Mouse (Mus musculus): ENCODE results near the gene Tob1. TPM values are rescaled to one million over a fixed set of nuclear protein-coding genes. Genes with fewer than 3 reads are reported as not detected.

The Tob1 gene
- total and polyA plus RNA-seq, 3 experiments = 2.4 to 7.5 TPM; not detected in 1

GRCm38 (mm10) chr11:94223531-94223930, 12.3 kb downstream of the Tob1 start:
- no peak overlapping the region for H3K27ac ChIP-seq (ENCODE audit: control insufficient read depth, low read depth, low read length)
- no peak for TF ChIP-seq CTCF (IDR thresholded peaks at IDR 0.05 in 2 of 3, conservative IDR thresholded peaks at IDR 0.05 in 1 of 3; ENCODE audit: control insufficient read depth in 1 of 3, insufficient read depth in 1 of 3, low read depth in 2 of 3, low read length in 3 of 3, poor library complexity in 1 of 3, severe bottlenecking in 1 of 3)
- no peak for TF ChIP-seq MAFK (IDR thresholded peaks at IDR 0.05; ENCODE audit: borderline replicate concordance, low read depth, low read length)
- H3K79me2 ChIP-seq (ENCODE audit: control insufficient read depth, insufficient read depth, low read length, poor library complexity) = no peaks in the 10 kb centered on the region
- H3K27me3 ChIP-seq (ENCODE audit: control insufficient read depth in 1 of 2, insufficient read depth in 2 of 2, low read length in 2 of 2) = peaks cover 9 to 11% of the 10 kb centered on the region in 2 experiments
- H3K36me3 ChIP-seq (ENCODE audit: control insufficient read depth in 1 of 2, insufficient read depth in 2 of 2, low read length in 2 of 2) = no peaks in the 10 kb centered on the region; a peak in 1 of 4 replicates
- H3K4me3 ChIP-seq (ENCODE audit: control insufficient read depth in 1 of 2, insufficient read depth in 1 of 2, low read depth in 2 of 2, low read length in 2 of 2) = no peak overlapping the region
- no peak overlapping the region for H3K9ac ChIP-seq (ENCODE audit: control insufficient read depth, low read depth, low read length, poor library complexity, severe bottlenecking)
- H3K9me3 ChIP-seq (replicated peaks; ENCODE audit: insufficient read depth, low read length) = no peaks in the 10 kb centered on the region
- DNase-seq (ENCODE audit: low read depth, low spot score) = no peak
- H3K4me1 ChIP-seq (ENCODE audit: control insufficient read depth in 1 of 2, insufficient read depth in 2 of 2, low read length in 2 of 2) = no peaks in the 10 kb centered on the region

GRCm38 (mm10) chr11:94225985-94226384, 14.7 kb downstream of the Tob1 start:
- no peak overlapping the region for H3K27ac ChIP-seq (ENCODE audit: control insufficient read depth, low read depth, low read length)
- H3K4me1 ChIP-seq (ENCODE audit: control insufficient read depth in 1 of 2, insufficient read depth in 2 of 2, low read length in 2 of 2) = peaks cover 0 to 8% of the 10 kb centered on the region in 2 experiments; a peak in 2 of 4 replicates
- peak overlapping the region in 1 of 2 experiments; percentile 23; a peak in 1 of 4 replicates for H3K4me3 ChIP-seq (ENCODE audit: control insufficient read depth in 1 of 2, insufficient read depth in 1 of 2, low read depth in 2 of 2, low read length in 2 of 2)
- no peaks in the 10 kb centered on the region for H3K9me3 ChIP-seq (replicated peaks; ENCODE audit: insufficient read depth, low read length)
- peaks cover 1 to 6% of the 10 kb centered on the region in 2 experiments; a peak in 3 of 4 replicates for H3K27me3 ChIP-seq (ENCODE audit: control insufficient read depth in 1 of 2, insufficient read depth in 2 of 2, low read length in 2 of 2)
- H3K79me2 ChIP-seq (ENCODE audit: control insufficient read depth, insufficient read depth, low read length, poor library complexity) = no peaks in the 10 kb centered on the region
- peak; percentile 75 for DNase-seq (ENCODE audit: low read depth, low spot score)
- no peak overlapping the region for H3K9ac ChIP-seq (ENCODE audit: control insufficient read depth, low read depth, low read length, poor library complexity, severe bottlenecking)
- peaks cover 0 to 3% of the 10 kb centered on the region in 2 experiments; a peak in 1 of 4 replicates for H3K36me3 ChIP-seq (ENCODE audit: control insufficient read depth in 1 of 2, insufficient read depth in 2 of 2, low read length in 2 of 2)
- TF ChIP-seq MAX (IDR thresholded peaks at IDR 0.05; ENCODE audit: low read length) (no peak; the same call in 1 of the 2 replicates), EP300 (IDR thresholded peaks at IDR 0.05; ENCODE audit: low read depth in 1 of 2, low read length in 2 of 2) (no peak), UBTF (IDR thresholded peaks at IDR 0.05; ENCODE audit: borderline replicate concordance, insufficient read depth, low read depth, low read length) (no peak), MYC (IDR thresholded peaks at IDR 0.05; ENCODE audit: low read depth, low read length) (no peak), GABPA (IDR thresholded peaks at IDR 0.05; ENCODE audit: low read depth, low read length) (no peak), ETS1 (IDR thresholded peaks at IDR 0.05; ENCODE audit: low read depth, low read length) (no peak), ELF1 (IDR thresholded peaks at IDR 0.05; ENCODE audit: low read depth, low read length) (no peak), CHD1 (IDR thresholded peaks at IDR 0.05; ENCODE audit: low read depth, low read length) (no peak), USF1 (IDR thresholded peaks at IDR 0.05; ENCODE audit: low read depth, low read length) (peak; percentile 42; the same call in 1 of the 2 replicates), ZC3H11A (IDR thresholded peaks at IDR 0.05; ENCODE audit: low read depth, low read length) (peak; percentile 78), USF2 (IDR thresholded peaks at IDR 0.05; ENCODE audit: borderline replicate concordance in 1 of 2, insufficient read depth in 1 of 2, low read depth in 1 of 2, low read length in 2 of 2) (no peak), MAFK (IDR thresholded peaks at IDR 0.05; ENCODE audit: borderline replicate concordance, low read depth, low read length) (no peak), NRF1 (IDR thresholded peaks at IDR 0.05; ENCODE audit: insufficient read depth, low read depth, low read length, poor library complexity, severe bottlenecking) (no peak), POLR2AphosphoS5 (IDR thresholded peaks at IDR 0.05; ENCODE audit: borderline replicate concordance, low read depth, low read length) (no peak), NELFE (IDR thresholded peaks at IDR 0.05; ENCODE audit: low read depth, low read length) (no peak), KAT2A (conservative IDR thresholded peaks at IDR 0.05; ENCODE audit: low read depth, low read length) (no peak), RCOR1 (IDR thresholded peaks at IDR 0.05; ENCODE audit: low read depth, low read length) (no peak), BHLHE40 (IDR thresholded peaks at IDR 0.05; ENCODE audit: borderline replicate concordance, low read depth, low read length) (no peak; the same call in 1 of the 2 replicates), POLR2A (IDR thresholded peaks at IDR 0.05; ENCODE audit: control insufficient read depth in 1 of 2, insufficient read depth in 1 of 2, low read depth in 1 of 2, low read length in 2 of 2, poor library complexity in 1 of 2) (no peak), CHD2 (IDR thresholded peaks at IDR 0.05; ENCODE audit: low read length) (no peak), MEF2A (IDR thresholded peaks at IDR 0.05; ENCODE audit: extremely low read depth, insufficient replicate concordance, low read depth, low read length, poor library complexity, severe bottlenecking) (no peak), ZMIZ1 (IDR thresholded peaks at IDR 0.05; ENCODE audit: low read depth, low read length) (no peak), SIN3A (IDR thresholded peaks at IDR 0.05; ENCODE audit: low read length) (peak; percentile 46; the same call in 1 of the 2 replicates), GATA1 (IDR thresholded peaks at IDR 0.05; ENCODE audit: low read depth, low read length) (no peak), JUND (IDR thresholded peaks at IDR 0.05; ENCODE audit: low read depth, low read length) (no peak), TCF12 (IDR thresholded peaks at IDR 0.05; ENCODE audit: low read depth, low read length) (0 out of 2 replicates have a peak, but pooled peaks have one; percentile 5), MAZ (IDR thresholded peaks at IDR 0.05; ENCODE audit: low read depth, low read length) (0 out of 2 replicates have a peak, but pooled peaks have one; percentile 43), ZKSCAN1 (IDR thresholded peaks at IDR 0.05; ENCODE audit: low read depth, low read length) (no peak), E2F4 (IDR thresholded peaks at IDR 0.05; ENCODE audit: borderline replicate concordance, low read depth, low read length) (no peak), SMC3 (IDR thresholded peaks at IDR 0.05; ENCODE audit: low read depth, low read length) (peak; percentile 81)
